Mouse (Mus musculus): Measurements from ENCODE around the gene Msmb. TPM values are rescaled to one million over a fixed set of nuclear protein-coding genes. Genes with fewer than 3 reads are reported as not detected.
"Not testable (repeated sequence)": the region's sequence is repeated elsewhere in the genome, so short reads cannot be mapped to it uniquely, and the experiment has no call there.

Gene Msmb
- total and polyA plus RNA-seq, 3 experiments, result 0.44 TPM; not detected in 2

DNA sequence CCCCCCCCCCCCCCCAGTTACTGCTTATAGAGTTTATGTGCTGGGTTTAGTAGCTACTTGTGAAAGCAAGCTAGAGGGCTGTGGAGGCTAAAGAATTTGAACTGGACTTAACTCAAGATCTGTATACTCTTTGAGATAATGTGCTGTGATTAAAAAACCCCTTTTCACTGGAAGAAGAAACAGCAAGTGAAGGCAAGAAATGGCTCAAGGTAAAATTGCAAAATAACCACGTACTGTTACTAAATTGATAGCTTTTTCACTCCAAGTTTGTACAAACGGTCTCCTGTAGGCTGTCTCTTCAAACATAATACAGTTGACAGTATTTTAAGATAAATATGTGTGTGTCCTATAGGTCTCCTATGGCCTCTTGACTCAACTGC lies 24.2 kb downstream of the Msmb start:
- ATAC-seq (ENCODE audit: extremely low read depth, insufficient number of reproducible peaks, low FRiP score, poor library complexity, severe bottlenecking) (no peak), DNase-seq (ENCODE audit: low spot score) (no peak)
- Histone ChIP-seq H3K4me3 (ENCODE audit: low read depth, low read length) (peak overlapping the region; percentile 72), H3K4me1 (ENCODE audit: insufficient read depth, low read depth, low read length) (peaks cover 68% of the 10 kb centered on the region), H3K27me3 (ENCODE audit: insufficient read depth, low read length) (no peaks in the 10 kb centered on the region), H3K9me3 (replicated peaks) (no peaks in the 10 kb centered on the region), H3K36me3 (replicated peaks) (peaks cover 34% of the 10 kb centered on the region)
- TF ChIP-seq TAL1 (conservative IDR thresholded peaks at IDR 0.05; ENCODE audit: low read depth, low read length) (no peak), GATA1 (IDR thresholded peaks at IDR 0.05; ENCODE audit: borderline replicate concordance, low read length) (no peak), POLR2AphosphoS5 (IDR thresholded peaks at IDR 0.05; ENCODE audit: insufficient replicate concordance, low read depth, low read length) (no peak)

- Histone ChIP-seq H3K4me1 (ENCODE audit: insufficient read depth, low read depth, low read length) (peaks cover 63% of the 10 kb centered on the region), H3K4me3 (ENCODE audit: low read depth, low read length) (peak overlapping the region; percentile 72), H3K9me3 (replicated peaks) (no peaks in the 10 kb centered on the region), H3K36me3 (replicated peaks) (peaks cover 37% of the 10 kb centered on the region), H3K27me3 (ENCODE audit: insufficient read depth, low read length) (no peaks in the 10 kb centered on the region)
- ATAC-seq (ENCODE audit: extremely low read depth, insufficient number of reproducible peaks, low FRiP score, poor library complexity, severe bottlenecking) (no peak), DNase-seq (ENCODE audit: low spot score) (no peak)
- TF ChIP-seq GATA1 (IDR thresholded peaks at IDR 0.05; ENCODE audit: borderline replicate concordance, low read length) (no peak), CTCF (IDR thresholded peaks at IDR 0.05; ENCODE audit: low read depth, low read length) (no peak), GATA2 (IDR thresholded peaks at IDR 0.05; ENCODE audit: borderline replicate concordance, low read depth, low read length) (no peak), POLR2AphosphoS5 (IDR thresholded peaks at IDR 0.05; ENCODE audit: insufficient replicate concordance, low read depth, low read length) (no peak), TAL1 (conservative IDR thresholded peaks at IDR 0.05; ENCODE audit: low read depth, low read length) (no peak)
These were observed 25.0 kb downstream of the Msmb start for GRCm38 (mm10) chr14:32166840-32167239.

DNA sequence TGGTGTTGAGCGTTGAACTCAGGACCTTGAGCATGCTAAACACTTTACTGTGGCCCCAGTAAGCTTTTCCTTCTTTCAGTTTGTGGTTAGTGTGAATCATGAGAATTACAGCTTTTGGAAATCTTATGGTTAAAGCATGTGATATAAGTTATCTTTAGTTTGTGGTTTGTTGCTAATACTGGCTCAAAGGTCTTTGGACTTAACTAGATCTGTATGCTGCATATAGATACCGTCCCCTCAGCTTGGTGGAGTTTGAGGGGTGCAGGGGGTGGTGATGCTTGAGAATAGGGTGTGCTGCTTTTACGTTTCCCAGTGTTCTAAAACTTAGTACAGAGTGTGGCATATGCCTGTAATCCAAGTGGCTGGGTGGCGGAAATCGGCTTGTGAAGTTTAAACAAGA lies 25.5 kb downstream of the Msmb start:
- ATAC-seq (ENCODE audit: extremely low read depth, insufficient number of reproducible peaks, low FRiP score, poor library complexity, severe bottlenecking) (peak; percentile 72), DNase-seq (ENCODE audit: low spot score) (no peak)
- Histone ChIP-seq H3K9me3 (replicated peaks) (no peaks in the 10 kb centered on the region), H3K27me3 (ENCODE audit: insufficient read depth, low read length) (no peaks in the 10 kb centered on the region), H3K36me3 (replicated peaks) (peaks cover 35% of the 10 kb centered on the region), H3K4me3 (ENCODE audit: low read depth, low read length) (peak overlapping the region; percentile 72), H3K4me1 (ENCODE audit: insufficient read depth, low read depth, low read length) (peaks cover 59% of the 10 kb centered on the region)
- TF ChIP-seq CTCF (IDR thresholded peaks at IDR 0.05; ENCODE audit: low read depth, low read length) (no peak), TAL1 (conservative IDR thresholded peaks at IDR 0.05; ENCODE audit: low read depth, low read length) (peak; percentile 52)

DNA sequence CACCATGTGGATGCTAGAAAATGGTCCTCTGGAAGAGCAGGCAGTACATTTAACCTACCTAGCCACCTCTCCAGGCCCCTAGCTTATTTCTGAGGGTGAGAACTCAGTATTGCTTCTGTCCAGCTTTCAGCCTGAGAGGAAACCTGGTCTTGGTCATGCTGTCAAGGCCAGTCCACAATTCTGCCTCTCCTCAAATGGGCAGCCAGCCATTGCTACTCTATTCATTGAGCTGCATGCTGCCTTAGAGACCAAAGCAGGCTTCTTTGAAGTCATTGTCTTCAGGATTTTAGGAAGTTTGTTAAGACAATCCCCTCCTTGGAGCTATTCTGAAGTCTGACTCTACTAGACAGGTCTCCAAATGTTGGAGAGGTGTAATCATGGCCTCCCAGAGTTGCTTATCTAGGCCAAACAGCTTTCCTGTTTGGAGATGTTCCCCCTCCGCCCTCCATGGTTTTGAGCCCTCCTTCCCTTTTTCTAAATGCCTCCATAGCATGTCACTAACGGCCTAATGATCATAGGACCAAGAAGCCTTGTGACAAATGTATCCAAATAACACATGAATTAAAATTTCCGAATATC lies 26.9 kb downstream of the Msmb start:
- Histone ChIP-seq H3K36me3 (replicated peaks) (peaks cover 41% of the 10 kb centered on the region), H3K27me3 (ENCODE audit: insufficient read depth, low read length) (no peaks in the 10 kb centered on the region), H3K9me3 (replicated peaks) (no peaks in the 10 kb centered on the region), H3K4me3 (ENCODE audit: low read depth, low read length) (peak overlapping the region; percentile 72), H3K4me1 (ENCODE audit: insufficient read depth, low read depth, low read length) (peaks cover 55% of the 10 kb centered on the region)
- peak; percentile 53 for DNase-seq (ENCODE audit: low spot score)
- TF ChIP-seq TAL1 (conservative IDR thresholded peaks at IDR 0.05; ENCODE audit: low read depth, low read length), result peak; percentile 95
- TF ChIP-seq GATA1 (IDR thresholded peaks at IDR 0.05; ENCODE audit: borderline replicate concordance, low read length), result no peak
- TF ChIP-seq GATA2 (IDR thresholded peaks at IDR 0.05; ENCODE audit: borderline replicate concordance, low read depth, low read length), result 0 out of 2 replicates have a peak, but pooled peaks have one; percentile 15
- ATAC-seq (ENCODE audit: extremely low read depth, insufficient number of reproducible peaks, low FRiP score, poor library complexity, severe bottlenecking), result peak; percentile 71

GRCm38 (mm10) chr14:32170137-32170536 lies 28.3 kb downstream of the Msmb start:
- Histone ChIP-seq H3K4me3 (ENCODE audit: low read depth, low read length) (no peak overlapping the region; the same call in 1 of the 2 replicates), H3K4me1 (ENCODE audit: insufficient read depth, low read depth, low read length) (peaks cover 50% of the 10 kb centered on the region), H3K27me3 (ENCODE audit: insufficient read depth, low read length) (no peaks in the 10 kb centered on the region), H3K9me3 (replicated peaks) (no peaks in the 10 kb centered on the region), H3K36me3 (replicated peaks) (peaks cover 52% of the 10 kb centered on the region)
- TF ChIP-seq GATA1 (IDR thresholded peaks at IDR 0.05; ENCODE audit: borderline replicate concordance, low read length) (no peak), GATA2 (IDR thresholded peaks at IDR 0.05; ENCODE audit: borderline replicate concordance, low read depth, low read length) (no peak), POLR2AphosphoS5 (IDR thresholded peaks at IDR 0.05; ENCODE audit: insufficient replicate concordance, low read depth, low read length) (no peak), TAL1 (conservative IDR thresholded peaks at IDR 0.05; ENCODE audit: low read depth, low read length) (no peak), CTCF (IDR thresholded peaks at IDR 0.05; ENCODE audit: low read depth, low read length) (no peak)
- DNase-seq (ENCODE audit: low spot score) (no peak), ATAC-seq (ENCODE audit: extremely low read depth, insufficient number of reproducible peaks, low FRiP score, poor library complexity, severe bottlenecking) (no peak)

DNA sequence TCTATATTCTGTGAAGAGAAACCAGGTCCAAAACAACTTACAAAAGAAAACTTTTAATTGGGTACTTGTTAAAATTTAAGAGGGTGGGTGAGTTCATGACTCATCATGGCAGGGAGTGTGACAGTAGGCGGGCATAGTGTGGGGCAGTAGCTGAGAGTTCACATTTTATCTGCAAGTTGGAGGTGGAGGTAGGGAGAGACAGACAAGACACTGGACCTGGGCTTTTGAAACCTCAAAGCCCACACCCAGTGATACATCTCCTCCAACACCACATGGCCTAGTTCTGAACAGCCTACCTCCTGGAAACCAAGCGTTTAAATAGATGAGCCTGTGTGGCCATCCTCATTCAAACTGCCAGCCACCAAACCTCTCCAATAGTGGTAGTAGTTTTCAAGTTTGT lies 33.5 kb downstream of the Msmb start:
- peaks cover 34% of the 10 kb centered on the region for H3K4me1 ChIP-seq (ENCODE audit: insufficient read depth, low read depth, low read length)
- peaks cover 69% of the 10 kb centered on the region for H3K36me3 ChIP-seq (replicated peaks)
- no peaks in the 10 kb centered on the region for H3K9me3 ChIP-seq (replicated peaks)
- DNase-seq (ENCODE audit: low spot score) (no peak), ATAC-seq (ENCODE audit: extremely low read depth, insufficient number of reproducible peaks, low FRiP score, poor library complexity, severe bottlenecking) (peak; percentile 38; the same call in 1 of the 2 replicates)
- TF ChIP-seq TAL1 (conservative IDR thresholded peaks at IDR 0.05; ENCODE audit: low read depth, low read length) (no peak), GATA2 (IDR thresholded peaks at IDR 0.05; ENCODE audit: borderline replicate concordance, low read depth, low read length) (no peak), CTCF (IDR thresholded peaks at IDR 0.05; ENCODE audit: low read depth, low read length) (no peak), POLR2AphosphoS5 (IDR thresholded peaks at IDR 0.05; ENCODE audit: insufficient replicate concordance, low read depth, low read length) (no peak), GATA1 (IDR thresholded peaks at IDR 0.05; ENCODE audit: borderline replicate concordance, low read length) (no peak)
- no peaks in the 10 kb centered on the region for H3K27me3 ChIP-seq (ENCODE audit: insufficient read depth, low read length)
- no peak overlapping the region for H3K4me3 ChIP-seq (ENCODE audit: low read depth, low read length)

DNA sequence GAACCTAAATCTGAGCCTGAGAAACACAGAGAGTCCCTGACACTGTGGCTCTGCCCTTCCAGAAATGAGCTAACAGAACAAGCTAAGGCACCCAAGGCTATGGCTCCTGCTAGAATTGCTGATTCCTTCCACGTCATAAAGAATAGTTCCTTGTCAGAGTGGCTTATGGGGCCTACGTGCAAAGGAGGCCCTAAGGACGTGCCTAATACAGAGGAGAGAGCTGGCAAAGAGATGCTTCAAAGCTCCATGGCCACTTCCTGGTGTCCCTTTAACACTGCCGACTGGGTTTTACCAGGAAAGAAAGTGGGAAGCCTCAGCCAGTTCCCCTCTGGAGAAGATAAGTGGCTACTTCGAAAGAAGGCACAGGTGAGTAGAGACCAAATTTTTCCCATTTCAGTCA lies 34.8 kb downstream of the Msmb start:
- H3K9me3 ChIP-seq (replicated peaks); H3K4me3 ChIP-seq (ENCODE audit: low read depth, low read length); DNase-seq (ENCODE audit: low spot score); ATAC-seq (ENCODE audit: extremely low read depth, insufficient number of reproducible peaks, low FRiP score, poor library complexity, severe bottlenecking); H3K27me3 ChIP-seq (ENCODE audit: insufficient read depth, low read length): not testable (repeated sequence)
- Histone ChIP-seq H3K4me1 (ENCODE audit: insufficient read depth, low read depth, low read length) (peaks cover 29% of the 10 kb centered on the region), H3K36me3 (replicated peaks) (peaks cover 69% of the 10 kb centered on the region)
